Mouse (Mus musculus) megakaryocyte, embryonic 14.5 days (primary cell): ENCODE data around the gene Tmc2.

Experiments used
- FLI1 ChIP-seq: IDR thresholded peaks from 2 replicates; pipeline ENCODE4 v1.6.1; 2012; ENCODE audit warnings: low read length, inconsistent platforms, mixed read lengths
- GATA1 ChIP-seq: IDR thresholded peaks from 3 replicates; pipeline ENCODE4 v1.6.1; 2012; ENCODE audit warnings: mixed read lengths, low read length, inconsistent platforms, borderline replicate concordance

- TF ChIP-seq GATA1 (no peak), FLI1 (no peak)
These were observed 65.8 kb downstream of the Tmc2 start for GRCm38 (mm10) chr2:130260822-130261221.
